Mouse (Mus musculus): ENCODE measurements around the gene Znrd1.

GRCm38 (mm10) chr17:36966875-36967274 is 8.5 kb upstream of the Znrd1 start:
- no peak for TF ChIP-seq CTCF (IDR thresholded peaks at IDR 0.05; ENCODE audit: low read depth, low read length)
- no peak for TF ChIP-seq POLR2A (IDR thresholded peaks at IDR 0.05; ENCODE audit: insufficient read depth, low read length)
- no peak for TF ChIP-seq EP300 (IDR thresholded peaks at IDR 0.05; ENCODE audit: insufficient read depth, low read depth, low read length)
